Mouse (Mus musculus): Measurements from ENCODE around the gene Vsir. TPM values are rescaled to one million over a fixed set of nuclear protein-coding genes. Genes with fewer than 3 reads are reported as not detected.
A peak's percentile ranks its signal among the peaks of the same experiment; 100 is the strongest.

Vsir gene
- total RNA-seq, 1 experiment from 2014 or later: 18.5 TPM

DNA sequence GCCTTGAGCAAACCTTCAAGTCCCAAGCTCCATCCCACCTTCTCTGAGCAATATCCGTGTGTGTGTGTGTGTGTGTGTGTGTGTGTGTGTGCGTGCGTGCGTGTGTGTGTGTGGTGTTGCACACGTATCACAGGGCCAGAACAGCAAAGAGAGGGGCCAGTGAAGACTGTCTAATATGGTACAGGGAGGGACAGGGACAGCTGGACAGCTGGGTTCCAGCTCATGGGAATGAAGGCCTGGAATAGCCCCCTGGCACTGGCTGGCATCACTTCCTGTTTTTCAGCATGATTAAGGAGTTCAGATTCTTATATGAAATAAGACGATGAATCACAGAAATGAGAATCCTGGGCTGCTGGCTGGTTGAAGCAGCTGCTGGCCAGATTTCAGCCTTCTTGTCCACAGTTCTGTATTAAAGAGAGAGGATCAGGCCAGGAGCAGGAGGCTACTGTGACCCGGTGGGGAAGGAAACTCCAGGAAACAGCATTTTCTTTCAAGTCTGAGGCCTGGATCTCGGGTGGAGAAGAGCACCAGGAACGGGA is 32.8 kb downstream of the Vsir start:
- ATAC-seq (replicated peaks; ENCODE audit: low read depth, poor library complexity, severe bottlenecking): no peak

GRCm38 (mm10) chr10:60380229-60380628 is 33.6 kb downstream of the Vsir start:
- ATAC-seq (replicated peaks; ENCODE audit: low read depth, poor library complexity, severe bottlenecking): no peak

DNA sequence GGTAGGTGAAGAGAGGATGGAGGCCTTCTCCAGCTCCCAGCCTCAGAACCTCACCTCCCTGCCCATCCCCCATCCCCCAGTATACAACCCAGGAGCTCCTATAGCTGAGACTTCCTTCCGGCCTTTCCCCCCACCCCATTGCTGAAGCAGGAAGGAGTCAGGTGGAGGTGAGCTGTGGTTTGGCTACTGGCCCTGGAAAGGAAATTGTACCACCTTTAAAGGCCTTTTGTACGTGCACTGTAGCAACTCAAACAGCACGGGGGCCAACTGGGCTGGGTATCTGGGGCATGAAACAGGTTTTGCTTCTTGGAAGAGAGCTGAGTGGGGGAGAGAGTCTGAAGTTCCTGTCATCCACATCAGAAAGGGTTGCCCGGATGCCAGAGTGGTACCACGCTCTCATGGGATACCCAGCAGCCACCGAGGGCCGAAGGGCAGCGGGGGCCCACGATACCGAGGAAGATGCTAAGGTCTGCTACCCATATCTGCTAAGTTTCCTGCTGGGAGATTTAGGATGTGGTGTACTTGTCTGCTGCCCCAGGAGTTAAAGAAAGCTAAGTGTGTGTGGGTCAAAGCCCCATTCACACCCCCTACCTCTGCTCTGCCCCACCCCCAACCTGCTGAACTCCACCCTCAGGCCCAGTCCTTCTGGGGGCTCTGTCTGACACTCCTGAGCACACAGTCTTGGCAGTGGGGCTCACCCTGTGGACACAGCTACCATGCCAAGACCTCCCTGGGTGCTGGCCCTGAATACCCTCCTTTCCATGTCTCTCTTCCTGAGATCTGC is 34.7 kb downstream of the Vsir start:
- peak; percentile 33 for ATAC-seq (replicated peaks; ENCODE audit: low read depth, poor library complexity, severe bottlenecking)

- peak; percentile 50 for ATAC-seq (replicated peaks; ENCODE audit: low read depth, poor library complexity, severe bottlenecking)
Observed at GRCm38 (mm10) chr10:60388332-60388731, 41.7 kb downstream of the Vsir start.

GRCm38 (mm10) chr10:60389447-60389865 is 42.8 kb downstream of the Vsir start:
- peak; percentile 88 for ATAC-seq (replicated peaks; ENCODE audit: low read depth, poor library complexity, severe bottlenecking)

GRCm38 (mm10) chr10:60390177-60390903 is 43.7 kb downstream of the Vsir start:
- no peak for ATAC-seq (replicated peaks; ENCODE audit: low read depth, poor library complexity, severe bottlenecking)

DNA sequence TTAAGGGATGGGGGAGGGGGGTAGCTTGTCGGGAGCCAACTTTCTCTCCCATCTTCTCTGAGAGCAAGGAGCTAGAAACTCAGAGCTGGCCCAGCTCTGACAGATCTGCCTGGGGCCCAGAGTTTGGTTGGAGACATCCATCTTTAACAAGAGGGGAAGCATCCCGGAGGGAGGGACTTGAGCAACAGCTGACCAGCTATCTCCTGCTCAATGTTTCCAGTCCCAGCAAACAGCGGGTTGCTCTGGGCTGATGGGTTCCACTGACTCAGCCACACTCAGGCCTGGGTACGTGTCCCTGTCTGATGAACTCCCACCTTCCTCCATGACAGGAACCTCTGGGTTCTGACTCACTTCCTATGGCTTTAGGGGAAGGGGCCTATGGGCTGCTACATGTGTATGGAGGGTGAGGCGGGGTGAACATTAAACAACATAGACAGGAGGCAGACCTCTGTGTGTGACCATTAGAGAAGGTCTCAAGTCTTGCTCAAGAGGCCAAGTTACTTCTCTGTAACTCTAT is 44.3 kb downstream of the Vsir start:
- ATAC-seq (replicated peaks; ENCODE audit: low read depth, poor library complexity, severe bottlenecking): no peak

DNA sequence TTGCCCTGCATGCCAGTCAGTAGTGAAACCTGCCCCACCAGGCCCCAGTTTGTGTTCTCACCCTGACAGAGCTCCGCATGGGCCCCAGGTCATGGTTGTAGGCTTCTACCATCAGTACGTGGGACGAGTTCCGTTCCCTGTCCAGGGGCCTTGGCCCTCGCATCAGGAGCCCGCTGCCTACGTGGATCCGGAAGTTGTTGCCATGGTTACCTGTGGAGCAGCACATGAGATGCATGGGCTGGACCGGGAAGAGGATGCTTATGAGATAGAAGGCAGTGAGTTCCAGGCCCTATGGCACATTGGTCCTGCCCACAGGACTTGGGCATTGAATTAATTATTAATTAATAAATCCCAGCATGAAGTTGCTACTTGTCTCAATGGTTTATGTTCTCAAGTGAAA is 45.0 kb downstream of the Vsir start:
- ATAC-seq (replicated peaks; ENCODE audit: low read depth, poor library complexity, severe bottlenecking): no peak

DNA sequence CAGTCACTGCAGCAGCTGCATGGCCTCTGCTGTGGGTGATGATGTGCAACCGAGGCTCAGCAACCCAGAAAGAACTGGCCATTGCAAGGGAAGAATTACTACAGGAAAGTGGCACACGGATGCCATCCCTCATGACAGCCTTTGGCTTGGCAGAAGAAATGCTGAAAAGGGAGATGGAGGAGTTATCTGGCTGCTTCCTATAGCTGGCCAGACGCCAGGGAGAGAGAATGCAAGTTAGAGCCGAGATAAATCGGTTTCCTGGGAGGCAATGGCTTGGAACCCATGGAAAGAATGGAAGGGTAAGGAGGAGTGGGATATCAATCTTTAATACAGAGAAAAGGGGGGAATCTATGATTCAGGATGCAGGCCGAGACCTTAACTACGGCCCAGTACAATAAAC is 48.3 kb downstream of the Vsir start:
- ATAC-seq (replicated peaks; ENCODE audit: low read depth, poor library complexity, severe bottlenecking): no peak

- 0 out of 2 replicates have a peak, but pooled peaks have one; percentile 26 for ATAC-seq (replicated peaks; ENCODE audit: low read depth, poor library complexity, severe bottlenecking)
Observed at GRCm38 (mm10) chr10:60395605-60396004, 49.0 kb downstream of the Vsir start.

DNA sequence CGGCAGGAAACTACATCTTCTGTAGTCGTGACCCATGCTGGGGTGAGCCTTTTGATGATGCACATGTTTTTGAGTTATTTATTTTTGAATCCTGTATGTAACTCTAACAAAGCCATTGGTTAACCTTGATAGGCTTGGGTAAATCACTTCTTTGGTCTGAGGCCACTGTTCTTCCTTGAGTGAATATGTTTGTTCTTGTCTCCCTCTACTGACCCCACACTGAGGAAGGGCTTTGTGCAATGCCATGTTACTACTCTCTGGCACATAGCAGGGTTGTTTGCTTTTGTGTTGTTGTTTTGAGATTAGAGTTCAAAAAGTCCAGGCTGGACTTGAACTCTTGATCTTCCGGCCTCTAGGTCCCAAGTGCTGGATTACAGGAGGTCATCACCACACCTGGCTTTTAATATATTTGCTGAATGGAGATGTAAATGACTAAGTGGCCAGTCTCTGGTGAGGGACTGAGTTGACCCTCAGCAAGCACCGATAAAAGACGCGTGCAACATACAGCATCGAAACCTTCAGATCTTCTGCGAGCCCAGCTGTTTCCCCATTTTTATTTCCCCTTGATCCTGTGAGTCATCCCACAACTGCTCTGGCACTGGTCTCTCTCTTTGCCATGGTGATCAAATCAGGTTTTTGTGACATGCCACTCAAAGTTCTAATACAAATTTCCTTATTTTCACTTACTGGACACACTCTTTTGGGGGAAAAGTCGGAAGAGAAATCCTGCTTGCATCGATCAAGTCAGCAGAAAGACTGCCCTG is 51.6 kb downstream of the Vsir start:
- peak; percentile 40 for ATAC-seq (replicated peaks; ENCODE audit: low read depth, poor library complexity, severe bottlenecking)

GRCm38 (mm10) chr10:60399449-60399848 is 52.8 kb downstream of the Vsir start, which contains the start of gene Gm17455:
Gm17455 (plus strand) TSS chr10:60399726.
- no peak for ATAC-seq (replicated peaks; ENCODE audit: low read depth, poor library complexity, severe bottlenecking)

- ATAC-seq (replicated peaks; ENCODE audit: low read depth, poor library complexity, severe bottlenecking): no peak
Observed at GRCm38 (mm10) chr10:60400507-60401295, 54.0 kb downstream of the Vsir start.

GRCm38 (mm10) chr10:60405460-60406177 is 59.0 kb downstream of the Vsir start:
- ATAC-seq (replicated peaks; ENCODE audit: low read depth, poor library complexity, severe bottlenecking): no peak

DNA sequence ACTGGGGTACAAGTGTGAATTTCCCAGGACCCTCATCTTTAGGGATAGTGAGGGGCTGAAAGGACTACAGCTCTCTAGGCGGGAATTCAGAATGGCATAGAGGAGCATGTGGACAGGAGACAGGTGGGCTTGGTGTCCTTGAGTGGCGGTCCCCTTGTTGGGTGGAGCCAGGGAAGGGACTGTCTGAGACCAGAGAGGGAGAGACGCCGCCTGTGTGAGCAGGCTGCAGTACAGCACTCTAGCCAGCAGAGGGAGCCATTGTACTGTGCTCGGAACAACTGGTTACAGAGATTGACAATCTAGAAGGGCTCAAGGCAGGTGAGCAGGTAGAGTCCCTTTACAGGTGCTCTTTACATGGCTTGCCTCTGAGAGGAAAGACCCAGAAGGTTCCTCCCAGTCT is 61.2 kb downstream of the Vsir start:
- peak; percentile 91 for ATAC-seq (replicated peaks; ENCODE audit: low read depth, poor library complexity, severe bottlenecking)

DNA sequence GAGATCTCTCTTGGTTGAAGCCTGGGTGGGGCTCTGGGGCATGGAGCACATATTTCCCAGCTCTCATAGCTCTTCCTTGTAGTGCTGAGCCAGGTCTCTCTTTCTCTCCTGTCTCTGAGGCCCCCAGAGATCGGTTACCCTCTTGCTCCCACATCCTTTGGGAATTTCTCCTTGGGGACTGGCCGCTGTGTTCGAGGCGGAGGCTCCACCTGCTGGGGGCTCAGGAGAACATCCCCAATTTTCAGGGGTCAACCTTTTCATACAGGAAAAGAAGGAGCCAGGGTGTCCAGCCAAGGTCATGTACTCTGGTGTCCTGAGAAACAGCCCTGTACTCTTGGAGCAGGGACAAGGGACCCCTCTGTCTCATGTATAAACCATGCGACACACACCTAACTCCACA is 65.1 kb downstream of the Vsir start:
- no peak for ATAC-seq (replicated peaks; ENCODE audit: low read depth, poor library complexity, severe bottlenecking)

DNA sequence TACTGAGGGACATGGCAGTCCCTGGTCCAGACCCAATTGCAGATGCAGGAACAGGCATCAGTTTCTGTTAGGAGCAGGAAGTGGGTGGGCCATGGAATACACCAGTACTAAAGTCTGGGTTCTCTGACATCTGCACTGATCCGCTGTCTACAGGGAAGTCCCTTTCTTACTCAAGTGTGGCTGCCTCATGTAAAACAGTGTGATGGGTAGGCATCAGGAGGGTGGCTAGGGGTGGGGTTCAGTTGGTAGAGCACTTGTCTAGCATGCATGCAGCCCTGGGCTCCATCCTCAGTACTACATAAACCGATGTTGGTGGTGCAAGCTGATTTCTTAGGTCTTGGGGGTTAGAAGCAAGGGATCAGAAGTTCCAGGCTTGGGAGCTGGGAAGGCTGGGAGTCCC is 67.1 kb downstream of the Vsir start:
- ATAC-seq (replicated peaks; ENCODE audit: low read depth, poor library complexity, severe bottlenecking): no peak

GRCm38 (mm10) chr10:60417041-60417440 is 70.4 kb downstream of the Vsir start:
- no peak for ATAC-seq (replicated peaks; ENCODE audit: low read depth, poor library complexity, severe bottlenecking)

DNA sequence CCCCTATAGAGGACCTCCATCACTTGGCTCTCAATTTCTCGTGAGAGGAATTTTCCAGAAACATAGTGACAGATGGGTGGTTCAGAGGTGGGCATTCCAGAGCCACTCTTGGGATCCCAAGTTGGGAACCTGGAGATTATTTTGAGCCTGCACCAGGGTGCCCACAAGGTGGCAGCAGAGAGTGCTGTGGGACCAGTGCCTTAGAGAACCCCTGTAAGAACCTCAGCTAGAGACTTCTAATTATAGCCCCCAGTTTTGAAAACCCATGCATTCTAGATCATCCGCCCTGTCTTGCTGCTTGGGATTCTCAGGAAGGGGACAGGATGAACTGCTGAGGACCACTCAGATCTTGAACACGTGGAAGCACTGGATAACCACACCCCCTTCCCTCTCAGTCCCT is 71.5 kb downstream of the Vsir start:
- ATAC-seq (replicated peaks; ENCODE audit: low read depth, poor library complexity, severe bottlenecking): peak; percentile 65

Data from common myeloid progenitor, adult 5-6 weeks (primary cell).